Mouse (Mus musculus) brain, embryonic 14.5 days (tissue): ENCODE measurements around the gene Elf4. TPM values are rescaled to one million over a fixed set of nuclear protein-coding genes. Genes with fewer than 3 reads are reported as not detected.

Experiments
- DNase-seq: peaks from one replicate; pipeline ENCODE4 v3.0.0-alpha.2; 2011; ENCODE audit warnings: low read depth
- CTCF ChIP-seq: fragments of 200-500 bp; IDR thresholded peaks from 2 replicates; pipeline ENCODE4 v1.5.1; 2012; ENCODE audit warnings: inconsistent platforms, mild to moderate bottlenecking, moderate library complexity, borderline replicate concordance; ENCODE audit not compliant: insufficient read depth, insufficient read length; ENCODE audit errors: extremely low read depth
- POLR2A ChIP-seq: fragments of 200-500 bp; IDR thresholded peaks from 2 replicates; pipeline ENCODE4 v1.6.1; 2012; ENCODE audit warnings: mild to moderate bottlenecking, inconsistent platforms, borderline replicate concordance; ENCODE audit not compliant: poor library complexity, insufficient read depth, insufficient read length, severe bottlenecking; ENCODE audit errors: extremely low read depth
- polyA plus RNA-seq: library from polyadenylated mRNA; depleted of rRNA; stranded (reverse); fragments of >200 nt; gene quantifications from 2 replicates; pipeline ENCODE4 v1.2.3, GENCODE M21; 2012; rRNA removed

Elf4 gene
- polyA plus RNA-seq, 1 experiment = 2.8 TPM

DNA sequence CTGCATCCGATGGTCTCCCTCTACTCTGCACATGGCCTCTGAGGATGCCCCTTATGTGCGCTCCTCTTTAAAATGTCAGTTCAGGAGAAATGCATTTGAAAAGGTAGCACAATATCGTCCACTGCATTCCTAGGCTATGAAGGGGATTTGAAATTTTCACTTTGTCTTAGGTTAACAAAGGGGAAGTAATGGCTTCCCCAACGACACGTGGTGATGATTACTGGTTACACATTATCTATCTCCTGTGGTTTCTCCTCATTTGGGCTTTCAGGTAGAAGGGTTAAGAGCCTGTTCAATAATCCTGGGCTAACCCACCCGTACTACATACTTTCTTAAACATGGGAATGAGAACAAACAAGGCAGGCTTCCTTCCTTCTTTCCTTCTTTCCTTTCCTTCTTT lies 73.6 kb downstream of the Elf4 start:
- no peak for TF ChIP-seq POLR2A
- no peak for TF ChIP-seq CTCF
- DNase-seq = no peak

DNA sequence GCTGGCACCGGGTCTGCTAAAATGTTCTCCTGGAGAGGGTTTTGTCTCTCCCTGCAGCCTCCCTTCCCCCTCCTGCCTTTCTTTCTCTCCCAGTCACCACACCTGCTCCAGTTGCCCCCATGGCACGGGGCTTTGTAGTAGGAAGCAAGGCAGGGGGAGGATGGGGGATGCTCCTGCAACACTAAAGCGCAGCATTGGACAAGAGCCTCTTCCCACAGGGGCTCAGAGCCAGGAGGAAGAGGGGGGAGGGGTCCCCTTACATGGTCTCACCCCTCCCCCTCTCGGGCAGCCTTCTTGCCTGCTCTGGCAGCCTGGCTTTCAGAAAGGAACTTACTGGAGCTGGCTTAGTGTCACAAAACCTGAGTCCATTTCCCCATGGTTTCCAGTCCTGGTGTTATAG lies 77.0 kb downstream of the Elf4 start:
- peak; percentile 80 for DNase-seq
- TF ChIP-seq POLR2A (no peak), CTCF (no peak)

DNA sequence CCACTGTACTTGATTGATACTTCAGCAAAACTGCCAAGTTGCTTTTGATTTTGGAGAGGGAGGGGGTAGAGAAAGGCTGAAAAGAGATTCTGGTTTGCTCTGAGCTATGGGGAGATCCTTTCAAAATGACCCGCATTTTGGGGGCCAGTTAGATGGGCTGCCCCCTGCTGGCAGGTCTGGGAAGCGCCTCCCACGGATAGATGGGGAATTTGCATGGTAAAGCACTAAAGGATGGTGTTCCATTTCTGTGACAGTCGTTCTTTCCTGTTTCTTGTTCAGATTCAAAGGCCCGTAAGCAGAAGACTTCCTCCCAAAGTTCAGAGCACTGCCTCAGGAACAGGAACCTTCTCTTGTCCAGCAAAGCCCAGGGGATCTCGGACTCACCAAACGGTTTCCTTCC lies 79.3 kb downstream of the Elf4 start:
- TF ChIP-seq POLR2A = no peak
- TF ChIP-seq CTCF = peak; percentile 69
- peak; percentile 31 for DNase-seq

DNA sequence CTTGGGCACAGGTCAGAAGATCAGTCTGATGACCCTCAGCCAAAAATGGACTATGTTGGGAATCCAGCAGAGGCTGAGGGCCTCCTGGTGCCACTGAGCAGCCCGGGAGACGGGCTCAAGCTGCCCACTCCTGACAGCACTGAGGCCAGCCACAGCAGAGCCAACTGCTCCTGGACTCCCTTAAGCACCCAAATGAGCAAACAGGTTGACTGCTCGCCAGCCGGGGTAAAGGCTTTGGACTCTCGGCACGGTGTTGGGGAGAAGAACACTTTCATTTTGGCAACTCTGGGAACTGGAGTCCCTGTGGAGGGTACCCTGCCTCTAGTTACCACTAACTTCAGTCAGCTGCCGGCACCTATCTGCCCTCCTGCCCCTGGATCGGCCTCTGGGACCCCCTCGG lies 95.1 kb downstream of the Elf4 start:
- no peak for DNase-seq
- TF ChIP-seq CTCF (no peak), POLR2A (no peak)

DNA sequence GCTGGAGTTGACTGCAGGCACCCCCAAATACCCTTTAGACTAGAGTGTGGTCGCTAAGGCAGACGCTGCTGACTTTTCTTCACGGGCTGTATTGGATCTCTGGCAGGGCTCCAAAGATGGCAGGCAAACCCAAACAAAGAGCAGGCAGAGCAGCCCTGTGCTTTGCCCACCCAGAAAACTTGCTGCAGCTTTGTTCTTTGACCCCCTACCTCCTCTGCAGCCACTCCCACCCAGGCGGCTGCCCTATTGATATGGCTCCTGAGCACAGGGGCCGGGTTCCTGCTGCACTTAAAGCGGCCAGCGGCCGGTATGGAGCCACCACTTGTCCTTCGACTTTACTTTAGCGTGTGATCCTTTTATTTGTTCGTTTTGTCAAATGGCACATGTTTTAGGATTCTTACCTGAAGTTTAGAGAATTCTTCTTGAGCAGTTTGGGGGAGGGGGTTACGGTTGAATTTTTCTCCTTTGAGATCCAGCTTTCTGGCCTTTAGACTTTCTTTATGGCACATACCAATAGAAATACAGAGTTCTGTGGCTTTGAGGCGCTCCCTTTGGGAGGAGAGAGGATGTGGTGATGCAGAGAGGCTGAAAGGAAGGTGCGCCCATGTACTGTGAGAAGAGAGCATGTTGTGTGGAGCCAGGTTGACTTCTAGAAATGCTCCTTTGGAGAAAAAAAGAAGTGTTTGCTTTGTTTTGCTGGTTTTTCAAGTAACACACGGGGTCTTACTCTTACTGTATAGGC lies 96.9 kb downstream of the Elf4 start:
- DNase-seq = peak; percentile 40
- no peak for TF ChIP-seq POLR2A
- no peak for TF ChIP-seq CTCF

Other genes starting within 250 kb of the Elf4 start
- gene Utp14a, start 206.3 kb downstream of the Elf4 start, polyA plus RNA-seq = 14.7 and 16.4 TPM in 2 replicates
- gene Bcorl1, start 121.8 kb downstream of the Elf4 start, polyA plus RNA-seq = 5.1 and 11.3 TPM in 2 replicates
- 29.5 and 31.6 TPM in 2 replicates for gene Aifm1, start 50.4 kb upstream of the Elf4 start, polyA plus RNA-seq
- gene Rab33a, start 56.2 kb upstream of the Elf4 start, polyA plus RNA-seq = 77.5 and 78.9 TPM in 2 replicates
- gene Zfp280c, start 131.4 kb upstream of the Elf4 start, polyA plus RNA-seq = 36.0 and 45.5 TPM in 2 replicates
- gene Slc25a14, start 160.3 kb upstream of the Elf4 start, polyA plus RNA-seq = 25.5 and 30.1 TPM in 2 replicates
- 0.03 TPM in 1 of 2 replicates, not detected in the other for gene Gpr119, start 211.3 kb upstream of the Elf4 start, polyA plus RNA-seq
- 11.6 and 11.8 TPM in 2 replicates for gene Rbmx2, start 231.9 kb upstream of the Elf4 start, polyA plus RNA-seq